Mouse (Mus musculus) limb, embryonic 10.5 days (tissue): Measurements from ENCODE around the gene March4. TPM values are rescaled to one million over a fixed set of nuclear protein-coding genes. Genes with fewer than 3 reads are reported as not detected.

Source experiments
- DNase-seq: peaks from one replicate; pipeline ENCODE4 v3.0.0-alpha.2; 2017; ENCODE audit warnings: low spot score
- H3K27ac ChIP-seq: fragments of 300-500 bp; sonication (generic); 2 replicates; pipeline ENCODE4 v1.5.1; 2016; ENCODE audit warnings: mild to moderate bottlenecking
- H3K27me3 ChIP-seq: fragments of 300-500 bp; sonication (generic); 2 replicates; pipeline ENCODE4 v1.6.1; 2016; ENCODE audit warnings: low read depth, mild to moderate bottlenecking; ENCODE audit not compliant: poor library complexity, severe bottlenecking
- H3K36me3 ChIP-seq: fragments of 300-500 bp; sonication (generic); 2 replicates; pipeline ENCODE4 v1.6.1; 2016; ENCODE audit warnings: mild to moderate bottlenecking, moderate library complexity
- H3K4me1 ChIP-seq: fragments of 300-500 bp; sonication (generic); 2 replicates; pipeline ENCODE4 v1.6.1; 2016
- H3K4me3 ChIP-seq: fragments of 300-500 bp; sonication (generic); 2 replicates; pipeline ENCODE4 v1.5.1; 2016; ENCODE audit warnings: mild to moderate bottlenecking, moderate library complexity
- H3K9me3 ChIP-seq: fragments of 300-500 bp; sonication (generic); replicated peaks from 2 replicates; pipeline ENCODE4 v1.6.1; 2016; ENCODE audit warnings: mild to moderate bottlenecking
- WGBS: fragments of 180-500 bp; shearing (Covaris S2); methylation state at CpG from one replicate; pipeline ENCODE4 v1.1.7; 2016; 5-methylcytosine and 5-hydroxymethylcytosine counted together
- polyA plus RNA-seq: library from polyadenylated mRNA; unstranded; fragments of >200 nt; fragmentation: Nextera tagmentation; extraction: Ambion mirVana; gene quantifications from 2 replicates; pipeline ENCODE4 v1.2.1, GENCODE M21; 2016

March4 gene
- polyA plus RNA-seq, 1 experiment from 2014 or later: not detected

- Histone ChIP-seq H3K36me3 (no peaks in the 10 kb centered on the region), H3K27me3 (no peaks in the 10 kb centered on the region), H3K9me3 (no peaks in the 10 kb centered on the region), H3K4me3 (no peak overlapping the region), H3K27ac (no peak overlapping the region), H3K4me1 (0 out of 2 replicates have a peak, but pooled peaks cover 11% of the 10 kb centered on the region)
- 92% methylated on average over 4 of the region's 4 CpGs for WGBS
- DNase-seq: no peak
These were observed 27.2 kb downstream of the March4 start for GRCm38 (mm10) chr1:72509551-72509950.

- WGBS: 62% methylated on average over 2 of the region's 2 CpGs
- no peaks in the 10 kb centered on the region for H3K27me3 ChIP-seq
- no peaks in the 10 kb centered on the region for H3K9me3 ChIP-seq
- no peaks in the 10 kb centered on the region for H3K36me3 ChIP-seq
- H3K27ac ChIP-seq: no peak overlapping the region
- no peak for DNase-seq
- no peak overlapping the region for H3K4me3 ChIP-seq
- 0 out of 2 replicates have a peak, but pooled peaks cover 11% of the 10 kb centered on the region for H3K4me1 ChIP-seq
These were observed 29.1 kb downstream of the March4 start for GRCm38 (mm10) chr1:72507670-72508069.

- 0 out of 2 replicates have a peak, but pooled peaks cover 11% of the 10 kb centered on the region for H3K4me1 ChIP-seq
- no peak for DNase-seq
- 66% methylated on average over 10 of the region's 10 CpGs for WGBS
- no peak overlapping the region for H3K27ac ChIP-seq
- H3K9me3 ChIP-seq: no peaks in the 10 kb centered on the region
- H3K4me3 ChIP-seq: no peak overlapping the region
- H3K36me3 ChIP-seq: no peaks in the 10 kb centered on the region
- H3K27me3 ChIP-seq: no peaks in the 10 kb centered on the region
These were observed 30.5 kb downstream of the March4 start for GRCm38 (mm10) chr1:72506202-72506601.

GRCm38 (mm10) chr1:72497609-72498008 is 39.1 kb downstream of the March4 start:
- WGBS: 92% methylated on average over 5 of the region's 5 CpGs
- no peak for DNase-seq
- no peaks in the 10 kb centered on the region for H3K4me1 ChIP-seq

GRCm38 (mm10) chr1:72493454-72493853 is 43.3 kb downstream of the March4 start:
- peaks cover 11% of the 10 kb centered on the region for H3K4me1 ChIP-seq
- no peaks in the 10 kb centered on the region for H3K36me3 ChIP-seq
- H3K27me3 ChIP-seq: no peaks in the 10 kb centered on the region
- no peak for DNase-seq
- no peaks in the 10 kb centered on the region for H3K9me3 ChIP-seq
- H3K4me3 ChIP-seq: no peak overlapping the region
- WGBS: 92% methylated on average over 3 of the region's 3 CpGs
- H3K27ac ChIP-seq: no peak overlapping the region

More at GRCm38 (mm10) chr1:72497609-72498008, 39.1 kb downstream of the March4 start:
- no peaks in the 10 kb centered on the region for H3K9me3 ChIP-seq
- no peak overlapping the region for H3K4me3 ChIP-seq
- H3K27ac ChIP-seq: no peak overlapping the region
- H3K36me3 ChIP-seq: no peaks in the 10 kb centered on the region
- H3K27me3 ChIP-seq: no peaks in the 10 kb centered on the region

- no peak for DNase-seq
- Histone ChIP-seq H3K4me1 (peaks cover 11% of the 10 kb centered on the region), H3K4me3 (no peak overlapping the region), H3K27me3 (no peaks in the 10 kb centered on the region), H3K36me3 (no peaks in the 10 kb centered on the region), H3K27ac (no peak overlapping the region), H3K9me3 (no peaks in the 10 kb centered on the region)
- 95% methylated on average over 10 of the region's 10 CpGs for WGBS
These were observed 44.1 kb downstream of the March4 start for GRCm38 (mm10) chr1:72492666-72493065.

- Histone ChIP-seq H3K4me3 (no peak overlapping the region), H3K36me3 (no peaks in the 10 kb centered on the region), H3K27me3 (no peaks in the 10 kb centered on the region), H3K4me1 (peaks cover 11% of the 10 kb centered on the region), H3K9me3 (no peaks in the 10 kb centered on the region), H3K27ac (no peak overlapping the region)
- DNase-seq: no peak
- WGBS: 74% methylated on average over 5 of the region's 5 CpGs
These were observed 45.4 kb downstream of the March4 start for GRCm38 (mm10) chr1:72491307-72491706.

- no peak for DNase-seq
- peaks cover 11% of the 10 kb centered on the region for H3K4me1 ChIP-seq
- H3K4me3 ChIP-seq: no peak overlapping the region
- no peaks in the 10 kb centered on the region for H3K9me3 ChIP-seq
- H3K27me3 ChIP-seq: no peaks in the 10 kb centered on the region
- H3K27ac ChIP-seq: no peak overlapping the region
- WGBS: 70% methylated on average over 3 of the region's 3 CpGs
- no peaks in the 10 kb centered on the region for H3K36me3 ChIP-seq
These were observed 45.9 kb downstream of the March4 start for GRCm38 (mm10) chr1:72490801-72491200.

GRCm38 (mm10) chr1:72490193-72490592 is 46.5 kb downstream of the March4 start:
- peaks cover 11% of the 10 kb centered on the region for H3K4me1 ChIP-seq
- WGBS: 6% methylated on average over 8 of the region's 8 CpGs
- no peak overlapping the region for H3K4me3 ChIP-seq
- no peaks in the 10 kb centered on the region for H3K9me3 ChIP-seq
- no peak for DNase-seq
- H3K27me3 ChIP-seq: no peaks in the 10 kb centered on the region
- H3K27ac ChIP-seq: no peak overlapping the region
- no peaks in the 10 kb centered on the region for H3K36me3 ChIP-seq

GRCm38 (mm10) chr1:72476594-72476993 is 60.1 kb downstream of the March4 start:
- 86% methylated on average over 2 of the region's 2 CpGs for WGBS

GRCm38 (mm10) chr1:72469075-72469474 is 67.7 kb downstream of the March4 start:
- H3K9me3 ChIP-seq: no peaks in the 10 kb centered on the region
- 88% methylated on average over 2 of the region's 2 CpGs for WGBS
- DNase-seq: no peak
- no peaks in the 10 kb centered on the region for H3K27me3 ChIP-seq
- no peak overlapping the region for H3K4me3 ChIP-seq
- H3K4me1 ChIP-seq: no peaks in the 10 kb centered on the region
- H3K27ac ChIP-seq: no peak overlapping the region
- H3K36me3 ChIP-seq: no peaks in the 10 kb centered on the region

More at GRCm38 (mm10) chr1:72476594-72476993, 60.1 kb downstream of the March4 start:
- Histone ChIP-seq H3K9me3 (no peaks in the 10 kb centered on the region), H3K27me3 (no peaks in the 10 kb centered on the region), H3K4me3 (no peak overlapping the region), H3K36me3 (no peaks in the 10 kb centered on the region), H3K27ac (no peak overlapping the region), H3K4me1 (no peaks in the 10 kb centered on the region)
- no peak for DNase-seq

GRCm38 (mm10) chr1:72468466-72469003 is 68.2 kb downstream of the March4 start:
- Histone ChIP-seq H3K4me1 (no peaks in the 10 kb centered on the region), H3K4me3 (no peak overlapping the region), H3K27me3 (no peaks in the 10 kb centered on the region), H3K27ac (no peak overlapping the region), H3K9me3 (no peaks in the 10 kb centered on the region), H3K36me3 (no peaks in the 10 kb centered on the region)
- 71% methylated on average over 5 of the region's 5 CpGs for WGBS
- DNase-seq: no peak

- WGBS: 62% methylated on average over 12 of the region's 12 CpGs
- no peaks in the 10 kb centered on the region for H3K9me3 ChIP-seq
- no peaks in the 10 kb centered on the region for H3K36me3 ChIP-seq
- no peak overlapping the region for H3K27ac ChIP-seq
- no peak for DNase-seq
- no peak overlapping the region for H3K4me3 ChIP-seq
- H3K27me3 ChIP-seq: no peaks in the 10 kb centered on the region
- no peaks in the 10 kb centered on the region for H3K4me1 ChIP-seq
These were observed 71.7 kb downstream of the March4 start for GRCm38 (mm10) chr1:72464926-72465583.
